Mouse (Mus musculus) yolk sac, embryonic 10.5 days (tissue): ENCODE measurements around the gene Mctp1.
"Not testable (repeated sequence)": the region's sequence is repeated elsewhere in the genome, so short reads cannot be mapped to it uniquely, and the experiment has no call there.

Experiments
- DNase-seq: peaks from one replicate; pipeline ENCODE4 v3.0.0-alpha.2; 2017; ENCODE audit warnings: low spot score

Mctp1 gene

DNA sequence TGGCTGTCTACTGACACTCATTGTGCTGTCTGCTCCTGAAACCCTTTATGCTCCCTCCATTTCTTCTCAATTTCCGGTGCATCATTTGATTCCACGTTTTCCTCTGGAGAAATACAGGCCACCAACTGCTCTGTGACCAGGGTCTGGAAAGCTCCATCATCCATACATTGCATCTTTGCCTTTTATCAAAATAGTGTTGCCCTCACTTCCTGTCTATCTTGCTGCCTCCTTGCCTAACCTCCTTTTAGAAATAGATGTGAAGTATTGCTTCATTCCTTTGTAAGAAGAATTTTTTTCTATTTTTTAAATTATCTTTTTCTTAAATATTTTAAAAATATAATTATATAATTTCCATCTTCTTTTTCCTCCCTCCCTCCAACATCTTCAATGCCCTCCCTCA lies 98.7 kb downstream of the Mctp1 start:
- no peak for DNase-seq

DNA sequence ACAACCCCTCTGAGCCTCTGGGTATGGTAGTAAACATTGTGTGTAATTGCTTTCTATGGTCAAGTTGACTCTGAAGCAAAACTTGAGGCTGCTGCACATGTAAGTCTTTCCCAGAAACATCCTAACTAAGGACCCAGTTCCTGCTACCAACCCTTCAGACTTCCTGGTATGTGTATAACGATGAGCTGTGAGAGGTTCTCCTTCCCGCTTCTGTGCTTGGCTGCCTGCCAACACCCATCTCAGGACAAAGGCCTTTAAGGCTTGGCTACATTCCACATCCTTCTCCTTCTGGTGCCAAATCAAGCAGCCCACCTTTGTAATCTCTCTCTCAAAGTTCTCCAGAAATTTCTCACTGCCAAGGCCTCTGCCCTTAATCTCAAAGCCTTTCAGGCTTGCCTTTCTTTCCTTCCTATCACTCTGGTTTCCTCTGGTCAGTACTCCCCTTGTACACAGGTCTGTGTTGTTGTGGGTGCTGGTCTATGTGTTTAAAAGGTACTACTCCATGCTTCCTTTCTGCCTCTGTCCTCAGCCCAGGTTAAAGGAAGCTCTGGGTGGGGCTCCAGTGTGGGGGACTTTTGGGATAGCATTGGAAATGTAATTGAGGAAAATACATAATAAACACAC lies 99.9 kb downstream of the Mctp1 start:
- DNase-seq: peak; percentile 3

DNA sequence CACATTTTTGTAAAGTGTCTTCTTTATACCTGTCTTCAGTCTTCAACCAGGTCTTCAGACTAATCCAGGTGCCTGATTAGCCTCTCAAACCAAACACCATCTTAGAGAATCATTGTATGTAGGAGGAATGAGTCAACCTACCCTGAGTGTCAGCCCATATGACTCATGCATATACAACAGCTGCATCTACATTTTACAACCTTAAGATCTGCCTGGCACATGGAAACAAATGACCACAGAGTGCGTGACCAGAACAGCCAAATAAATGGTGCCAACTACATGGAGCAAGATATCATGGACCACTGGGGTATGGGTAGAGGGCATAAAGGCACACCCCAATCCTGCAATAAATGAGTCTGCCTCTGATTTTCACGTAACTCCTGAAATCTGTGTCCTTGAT lies 131.6 kb downstream of the Mctp1 start:
- no peak for DNase-seq

DNA sequence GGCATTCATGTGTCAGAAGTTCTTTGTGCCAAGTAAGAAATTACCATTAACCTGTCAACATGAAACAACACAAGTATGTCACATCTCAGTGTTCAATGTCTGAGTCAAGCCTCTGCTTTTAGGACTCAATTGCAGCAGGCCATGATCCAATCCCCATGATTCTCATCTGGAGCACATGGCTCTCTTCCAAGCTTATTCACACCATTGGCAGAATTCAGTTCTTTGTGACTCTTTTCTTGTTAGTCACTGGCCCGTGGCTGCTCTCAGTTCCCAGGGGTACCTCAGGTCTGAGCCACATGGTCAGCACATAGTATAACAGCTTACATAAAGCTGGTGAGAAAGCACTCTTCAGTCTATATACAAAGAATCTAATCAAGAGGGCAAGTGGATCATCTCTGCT lies 138.8 kb downstream of the Mctp1 start:
- DNase-seq: no peak

DNA sequence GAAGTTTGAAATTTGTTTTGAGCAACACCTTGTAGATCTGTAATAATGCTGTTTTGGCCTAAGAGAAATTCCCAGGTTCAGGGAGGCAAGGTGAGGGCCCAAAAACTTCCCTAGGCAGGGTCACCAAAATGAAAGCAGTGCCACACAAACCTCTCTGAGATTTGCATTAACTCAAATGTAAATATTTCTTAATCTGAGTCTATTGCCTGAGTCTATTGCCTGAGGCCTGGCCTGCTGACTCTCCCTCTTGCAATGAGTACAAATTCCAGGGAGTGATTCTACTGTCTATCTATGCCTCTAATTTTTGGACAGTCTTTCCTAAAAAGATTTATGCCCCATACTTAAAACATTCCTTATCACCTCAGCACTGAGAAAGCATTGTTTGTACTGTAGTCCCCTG lies 143.0 kb downstream of the Mctp1 start:
- DNase-seq: no peak

DNA sequence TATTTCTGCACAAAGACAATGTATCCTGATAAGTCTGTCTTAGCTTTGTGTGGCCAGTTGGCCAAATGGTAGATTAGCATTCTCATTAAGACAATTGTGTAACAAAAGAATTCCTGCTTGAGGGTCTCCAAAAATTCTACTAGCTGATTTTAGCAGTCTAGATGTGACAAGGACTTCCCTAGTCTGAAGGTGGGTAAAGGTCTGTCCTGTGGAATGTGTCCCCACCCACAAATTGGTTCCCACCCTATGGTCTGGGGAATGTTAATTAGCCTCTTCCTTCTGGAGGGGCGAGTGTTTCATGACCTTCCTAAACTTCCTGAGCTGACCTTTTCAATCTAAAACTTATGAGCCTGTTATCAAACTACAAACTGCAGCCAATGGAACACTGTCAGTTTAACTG lies 143.4 kb downstream of the Mctp1 start:
- DNase-seq: no peak

DNA sequence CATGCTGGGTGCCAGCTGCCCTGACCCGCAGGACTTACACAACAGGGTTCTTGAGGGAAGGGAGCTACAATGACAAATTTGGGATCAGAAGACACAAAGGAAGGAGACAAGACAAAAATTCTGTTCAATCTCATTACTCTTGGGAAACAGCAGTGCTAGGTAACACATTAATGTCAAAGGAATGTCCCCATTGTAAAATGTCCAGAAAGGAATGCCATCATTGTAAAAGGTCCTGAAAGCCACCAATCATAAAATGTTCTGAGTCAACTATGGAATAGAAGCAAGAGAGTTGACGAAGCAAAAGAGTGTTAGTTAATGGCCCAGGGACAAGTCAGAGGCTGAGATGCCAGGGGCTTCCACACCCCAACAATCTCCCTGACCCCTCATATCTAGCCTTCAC lies 145.6 kb downstream of the Mctp1 start:
- no peak for DNase-seq

DNA sequence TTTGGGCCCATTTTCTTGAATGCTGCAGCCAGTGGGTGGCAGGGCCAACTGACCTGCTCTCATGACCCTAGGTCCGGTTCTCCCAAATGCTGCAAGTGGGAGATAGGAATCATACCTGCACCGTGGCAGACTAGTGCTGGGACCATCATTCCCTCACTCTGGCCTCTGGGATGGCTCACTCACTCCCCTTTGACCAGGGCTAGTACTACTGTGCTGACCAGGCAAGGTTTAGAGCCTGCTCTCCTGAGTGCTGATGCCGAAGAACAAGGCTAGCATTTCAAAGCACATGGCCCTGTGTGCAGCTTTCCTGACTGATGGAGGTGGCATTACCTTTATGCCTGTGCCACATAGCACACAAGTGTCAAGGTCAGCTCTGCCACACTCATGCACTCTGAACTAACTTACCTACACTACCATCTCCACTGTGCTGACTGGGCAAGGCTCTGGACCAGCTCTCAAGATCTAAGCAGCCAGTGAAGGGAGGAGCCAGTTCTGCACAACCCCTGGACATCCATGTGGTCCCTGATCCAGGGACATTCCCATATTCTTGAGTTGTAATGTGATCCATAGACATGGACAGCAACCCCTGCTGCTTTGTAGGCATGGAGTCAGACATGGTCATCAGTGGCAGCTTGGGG lies 146.7 kb downstream of the Mctp1 start:
- DNase-seq: no peak

DNA sequence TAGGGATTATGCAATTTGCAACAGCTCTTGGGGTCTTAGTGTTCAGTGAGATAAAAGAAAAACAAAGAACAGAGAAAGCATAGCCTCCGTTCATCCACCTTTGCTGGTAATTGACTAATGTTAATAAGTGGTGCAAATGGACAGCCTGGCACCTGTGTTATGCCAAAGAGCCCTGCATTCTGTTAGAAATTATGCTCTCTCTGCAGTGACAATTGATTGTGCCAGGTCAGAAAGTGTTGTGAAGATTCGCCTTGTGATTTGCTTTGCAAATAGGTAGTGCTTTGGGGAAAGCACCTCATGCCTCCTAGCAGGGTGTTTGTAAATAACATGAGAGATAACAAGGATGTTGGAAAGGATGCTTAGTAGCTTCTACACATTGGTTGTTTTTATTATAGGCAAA lies 163.5 kb downstream of the Mctp1 start:
- no peak for DNase-seq

DNA sequence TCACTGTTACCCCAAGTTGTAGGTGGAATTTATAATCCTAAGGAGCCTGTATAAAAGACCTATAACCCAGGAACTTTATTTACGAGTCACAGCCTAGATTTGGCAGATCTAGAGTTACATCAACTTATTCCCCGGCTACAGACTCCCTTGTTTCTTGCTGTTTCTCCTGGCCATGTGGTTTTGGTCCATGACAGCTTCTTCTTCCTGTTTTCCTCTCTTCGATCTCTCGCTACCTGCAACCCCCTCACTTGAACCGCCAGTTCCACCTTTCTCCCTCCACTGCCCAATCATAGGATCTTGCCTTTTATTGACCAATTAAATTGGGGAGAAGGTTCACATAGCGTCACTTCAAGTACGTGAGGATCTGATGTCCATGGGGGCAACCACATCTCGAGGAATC lies 176.6 kb downstream of the Mctp1 start:
- DNase-seq: no peak

DNA sequence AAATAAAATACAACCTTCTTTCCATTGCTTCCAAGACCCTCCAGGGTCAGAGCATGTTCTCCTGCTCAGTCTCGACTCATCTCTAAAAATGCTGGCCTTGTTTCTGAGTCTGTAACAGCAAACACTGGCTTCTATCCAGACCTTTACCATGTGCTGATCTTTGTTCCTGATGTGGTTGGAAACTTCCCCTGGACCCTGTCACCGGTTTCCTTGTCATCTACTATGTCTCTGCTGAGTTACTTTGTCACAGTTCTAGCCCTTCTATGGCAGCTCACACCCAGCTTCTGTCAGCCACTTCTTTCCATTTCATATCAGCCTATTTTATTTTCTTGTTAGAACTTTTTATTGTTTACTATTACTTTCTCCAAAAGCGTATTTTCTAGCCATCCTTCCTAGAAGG lies 177.3 kb downstream of the Mctp1 start:
- DNase-seq: no peak

DNA sequence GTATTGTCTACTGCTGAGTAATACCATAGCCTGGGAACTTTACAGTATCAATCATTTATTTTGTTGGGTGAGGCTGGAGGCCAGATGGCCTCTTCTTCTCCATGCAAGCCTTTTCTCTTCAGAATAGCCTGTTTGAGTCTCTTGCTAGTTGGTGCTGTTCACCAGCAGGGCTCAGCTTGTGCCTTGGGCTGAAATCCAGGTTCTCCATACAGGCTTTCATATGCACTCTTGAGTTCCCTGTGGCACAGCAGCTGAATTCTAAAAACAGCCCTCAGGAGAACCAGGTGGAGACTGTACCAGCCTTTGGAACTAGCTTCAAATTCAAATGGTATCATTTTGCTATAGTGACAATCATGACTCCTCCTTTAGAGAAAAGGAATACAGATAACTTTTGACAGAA lies 179.7 kb downstream of the Mctp1 start:
- no peak for DNase-seq

DNA sequence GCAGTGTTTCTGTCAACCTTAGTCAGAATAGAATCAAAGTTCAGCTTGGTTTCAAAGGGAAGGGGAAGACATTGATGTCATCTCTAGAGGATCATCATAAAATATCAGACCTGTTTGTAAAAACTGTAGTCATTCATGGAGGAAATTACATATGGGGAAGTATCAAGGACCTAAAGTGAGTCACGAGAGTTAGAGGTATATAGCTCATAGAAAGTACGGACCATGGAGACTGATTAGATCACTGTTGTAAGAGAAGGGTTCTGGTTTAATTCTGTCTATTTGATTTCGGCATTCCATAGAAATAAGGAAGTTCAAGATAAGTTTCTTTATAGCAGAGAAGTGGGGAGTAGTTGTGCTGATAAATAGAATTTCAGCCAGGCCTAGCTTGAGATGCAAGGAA lies 181.7 kb downstream of the Mctp1 start:
- DNase-seq: no peak

DNA sequence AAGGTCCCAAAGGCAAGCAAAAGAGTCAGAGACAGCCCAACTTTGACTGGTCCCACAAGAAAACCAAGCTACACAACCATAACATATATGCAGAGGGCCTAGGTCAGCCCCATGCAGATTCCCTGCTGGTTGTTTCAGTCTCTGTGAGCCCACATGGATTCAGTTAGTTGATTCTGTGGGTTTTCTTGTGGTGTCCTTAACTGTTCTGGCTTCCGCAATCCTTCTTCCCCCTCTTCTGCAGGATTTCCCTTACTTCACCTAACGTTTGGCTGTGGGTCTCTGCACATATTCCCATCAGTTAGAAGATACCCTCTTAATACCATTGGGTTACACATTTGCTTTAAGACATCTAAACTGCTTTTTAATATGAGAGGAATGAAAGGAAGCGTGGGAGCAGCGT lies 183.1 kb downstream of the Mctp1 start:
- no peak for DNase-seq

DNA sequence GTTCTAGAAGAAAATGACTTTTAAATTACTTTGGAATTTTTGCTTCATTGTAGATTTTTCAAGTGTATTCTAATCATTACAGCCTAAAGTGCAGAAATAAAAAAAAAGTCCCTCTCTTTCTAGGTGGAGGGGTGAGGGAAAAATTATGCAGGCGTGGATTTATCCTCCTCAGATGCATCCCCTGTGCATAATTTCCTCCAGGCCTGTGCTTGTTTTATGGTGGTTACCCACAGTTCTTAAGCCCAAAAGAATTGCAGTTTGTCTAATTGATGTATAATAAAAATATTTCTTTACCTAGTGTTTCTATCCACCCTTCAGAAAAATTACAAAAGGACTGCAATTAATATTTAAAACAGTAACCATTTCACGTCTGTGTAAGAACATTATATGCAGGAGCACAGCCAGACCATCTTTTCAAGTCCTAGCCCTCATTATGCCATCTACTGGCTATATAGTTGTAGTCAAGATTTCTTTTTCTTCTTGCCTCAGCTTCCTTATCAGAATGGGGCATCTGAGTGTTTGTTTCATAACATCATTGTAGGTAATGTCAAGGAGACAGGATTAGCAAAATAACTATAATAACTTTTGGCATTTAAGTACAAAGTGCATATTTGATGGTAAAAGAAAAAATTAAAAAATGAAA lies 184.4 kb downstream of the Mctp1 start:
- no peak for DNase-seq

DNA sequence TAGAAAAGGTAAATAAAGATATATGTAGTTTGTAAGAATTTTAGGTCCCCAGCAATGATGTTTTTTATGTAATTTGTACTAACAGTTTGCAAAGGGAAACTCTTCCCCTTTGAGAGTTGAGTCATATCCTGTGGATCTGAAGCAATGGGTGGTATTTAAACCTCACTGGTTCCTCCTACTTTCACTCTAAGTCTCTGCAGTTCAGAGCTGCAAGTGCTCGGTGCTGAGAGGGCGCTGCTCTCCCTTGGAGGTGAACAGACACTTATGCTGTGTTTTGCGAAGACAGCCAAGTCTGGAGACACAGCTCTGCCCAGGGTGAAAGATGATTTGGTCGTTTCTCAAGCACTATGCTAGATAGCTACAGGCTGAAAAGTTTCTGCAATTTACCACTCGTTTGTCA lies 195.1 kb downstream of the Mctp1 start:
- no peak for DNase-seq

DNA sequence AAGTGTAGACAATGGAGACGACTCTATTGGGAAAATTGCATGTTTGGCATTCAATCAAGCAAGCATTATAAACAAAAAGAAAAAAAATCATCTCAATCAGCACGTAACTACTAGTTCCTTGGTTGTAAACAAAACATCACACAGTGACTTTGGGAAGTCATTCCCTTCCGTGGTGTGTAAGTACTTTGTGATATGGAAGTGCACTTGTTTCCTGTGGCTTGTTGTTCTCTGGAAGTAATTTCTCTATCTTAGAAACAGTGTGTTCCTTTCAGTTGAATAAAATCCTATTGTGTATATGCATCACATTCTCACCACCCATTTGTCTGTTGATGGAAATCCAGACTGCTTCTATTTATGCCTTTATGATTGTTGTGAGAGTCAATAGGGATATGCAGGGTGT lies 201.1 kb downstream of the Mctp1 start:
- no peak for DNase-seq

DNA sequence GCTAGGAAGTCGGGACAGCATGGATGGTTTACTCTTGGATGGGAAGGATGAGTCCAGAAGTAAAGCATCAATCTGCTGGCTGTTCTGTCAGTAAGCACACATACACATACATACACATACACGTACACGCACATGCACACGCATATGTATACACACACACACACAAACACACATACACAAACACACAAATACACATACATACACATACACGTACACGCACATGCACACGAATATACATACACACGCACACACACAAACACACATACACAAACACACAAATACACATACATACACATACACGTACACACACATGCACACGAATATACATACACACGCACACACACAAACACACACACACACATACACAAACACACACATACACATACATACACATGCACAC lies 206.4 kb downstream of the Mctp1 start:
- not testable (repeated sequence) for DNase-seq

DNA sequence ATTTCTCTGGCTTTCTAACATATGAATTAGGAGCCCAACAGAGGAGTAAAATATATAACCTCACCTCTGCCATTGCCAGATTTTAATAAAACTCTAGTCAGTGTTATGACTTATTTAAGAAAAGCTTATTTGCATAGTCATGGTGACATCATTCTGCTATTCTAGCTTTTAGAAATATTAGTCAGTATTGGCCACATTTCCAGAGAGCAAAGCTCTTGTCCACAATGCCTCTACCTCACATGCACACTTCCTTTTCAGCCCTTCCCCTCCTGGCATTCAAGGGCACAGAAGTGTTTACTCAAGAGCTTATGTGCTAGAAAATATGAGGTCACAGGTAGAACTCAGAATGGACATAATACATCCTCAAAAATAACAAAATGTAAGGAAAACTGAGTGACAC lies 206.9 kb downstream of the Mctp1 start:
- DNase-seq: no peak

DNA sequence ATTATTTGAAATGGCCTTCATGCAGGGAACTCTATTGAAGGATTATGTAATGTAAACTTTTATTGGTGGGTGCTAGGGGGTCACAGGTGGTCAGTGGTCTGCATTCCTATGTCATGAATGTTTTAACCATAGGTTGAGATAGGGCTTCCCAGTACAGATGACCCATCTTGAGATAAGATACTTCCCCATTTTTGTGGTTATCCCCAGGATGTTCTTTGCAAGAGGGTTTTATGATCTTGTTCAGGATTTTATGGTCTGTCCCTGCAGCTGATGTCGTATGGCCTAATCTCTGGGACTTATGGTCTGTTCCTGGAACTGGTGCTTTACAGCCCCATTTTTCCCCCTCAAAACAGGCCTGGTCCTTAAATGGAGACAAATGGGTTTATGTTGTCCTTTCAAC lies 207.4 kb downstream of the Mctp1 start:
- DNase-seq: no peak

DNA sequence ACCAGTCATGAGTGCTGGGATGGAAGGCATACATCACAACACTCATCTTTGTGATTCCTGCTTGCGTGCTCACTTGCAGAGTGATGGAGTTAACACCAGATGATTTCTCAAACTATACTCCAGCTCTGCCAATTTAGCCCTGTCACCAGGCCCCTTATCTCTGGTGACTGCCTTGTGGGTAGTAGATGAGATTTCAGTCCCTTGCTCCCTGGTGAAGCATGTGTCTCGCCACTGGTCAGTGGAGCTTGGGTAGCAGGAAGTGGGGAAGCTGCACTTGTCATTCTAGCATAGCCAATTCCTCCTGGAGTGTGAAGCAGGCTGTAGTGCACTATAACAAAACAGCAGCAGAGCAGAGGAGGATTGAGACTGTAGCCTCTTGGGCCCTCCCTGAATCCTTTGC lies 208.6 kb downstream of the Mctp1 start:
- DNase-seq: no peak

DNA sequence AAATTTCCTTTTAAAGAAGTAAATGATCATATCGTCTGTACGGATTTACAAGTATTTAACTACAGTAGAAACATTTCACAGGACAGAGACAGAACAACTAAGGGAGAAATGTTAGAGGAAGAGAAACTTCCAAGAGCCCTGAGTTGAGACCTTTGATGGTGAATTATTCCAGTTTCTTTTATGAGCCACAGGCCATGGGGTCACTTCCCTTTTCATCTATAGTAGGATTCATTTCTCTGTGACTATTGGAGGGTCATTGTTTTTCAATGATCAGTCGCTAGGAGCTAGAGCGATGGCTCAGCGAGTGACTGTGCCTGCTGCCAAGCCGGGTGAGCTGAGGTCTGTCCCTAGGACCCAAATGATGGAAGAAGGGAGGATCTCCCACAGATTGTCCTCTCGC lies 212.7 kb downstream of the Mctp1 start:
- DNase-seq: no peak

DNA sequence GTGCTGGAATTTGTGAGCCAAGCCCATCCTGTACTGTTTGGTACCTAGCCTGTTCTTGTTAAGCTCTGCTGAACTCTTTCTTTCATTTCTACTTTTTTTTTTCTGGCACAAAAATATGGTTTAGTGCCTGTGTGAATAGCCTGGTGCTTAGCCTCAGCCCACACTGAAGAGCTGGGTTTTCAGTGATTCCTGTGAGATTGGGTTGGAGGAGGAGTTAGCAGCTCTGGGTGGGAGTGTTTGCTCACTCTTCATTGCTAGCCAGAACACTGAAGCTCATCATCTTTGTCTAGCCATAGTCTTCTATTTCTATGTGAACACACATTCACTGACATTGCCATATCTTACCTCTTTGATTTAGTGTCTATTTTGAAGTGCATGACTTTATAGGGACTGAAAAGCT lies 225.1 kb downstream of the Mctp1 start:
- no peak for DNase-seq

DNA sequence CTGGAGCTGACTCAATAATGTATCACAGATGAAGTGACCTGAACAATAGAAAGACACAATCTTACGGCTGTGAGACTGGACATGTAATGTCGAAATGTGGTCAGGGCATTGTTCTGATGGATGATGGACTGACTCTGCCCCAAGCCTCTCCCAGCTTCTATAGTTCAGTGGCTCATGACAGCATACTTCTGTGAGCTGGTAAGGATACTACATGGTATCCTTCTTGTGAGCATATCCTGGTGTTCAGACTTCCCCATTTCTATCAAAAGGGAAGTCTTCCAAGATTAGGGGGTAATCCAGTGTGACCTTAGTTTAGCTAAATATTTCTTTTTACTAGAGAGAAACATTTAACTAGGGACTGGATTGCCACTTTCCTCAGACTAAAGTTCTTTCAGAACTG lies 227.2 kb downstream of the Mctp1 start:
- no peak for DNase-seq
